Mouse (Mus musculus) ES-Bruce4 (cell line): ENCODE measurements around the gene Tpmt. TPM values are rescaled to one million over a fixed set of nuclear protein-coding genes. Genes with fewer than 3 reads are reported as not detected.

Experiments
- H3K27ac ChIP-seq: 2 replicates; pipeline ENCODE4 v1.5.1; 2012; ENCODE audit warnings: low read length, inconsistent platforms; ENCODE audit not compliant: insufficient read depth
- H3K27me3 ChIP-seq: 2 replicates; pipeline ENCODE4 v1.6.1; 2012; ENCODE audit warnings: mild to moderate bottlenecking, low read length, inconsistent platforms; ENCODE audit not compliant: control insufficient read depth, poor library complexity, insufficient read depth, severe bottlenecking
- H3K36me3 ChIP-seq: 2 replicates; pipeline ENCODE4 v1.6.1; 2012; ENCODE audit warnings: inconsistent platforms, mild to moderate bottlenecking, low read length, moderate library complexity; ENCODE audit not compliant: control insufficient read depth, poor library complexity, insufficient read depth, severe bottlenecking
- H3K4me1 ChIP-seq: one replicate; pipeline ENCODE4 v1.8.1; 2011; ENCODE audit warnings: low read length; ENCODE audit not compliant: control insufficient read depth, insufficient read depth
- H3K4me3 ChIP-seq: 2 replicates; pipeline ENCODE4 v1.5.1; 2011; ENCODE audit warnings: low read depth, mild to moderate bottlenecking, low read length
- H3K9ac ChIP-seq: 2 replicates; pipeline ENCODE4 v1.6.1; 2012; ENCODE audit warnings: low read depth, mild to moderate bottlenecking, inconsistent platforms; ENCODE audit not compliant: poor library complexity, severe bottlenecking
- H3K9me3 ChIP-seq: replicated peaks from 2 replicates; pipeline ENCODE4 v1.6.1; 2012; ENCODE audit warnings: mild to moderate bottlenecking, low read length, inconsistent platforms; ENCODE audit not compliant: control insufficient read depth, poor library complexity, insufficient read depth, severe bottlenecking
- CTCF ChIP-seq: IDR thresholded peaks from one replicate; pipeline ENCODE4 v1.8.1; 2011; ENCODE audit warnings: low read depth, low read length
- EP300 ChIP-seq: IDR thresholded peaks from 2 replicates; pipeline ENCODE4 v1.6.1; 2011; ENCODE audit warnings: low read depth, low read length; ENCODE audit not compliant: insufficient read depth
- POLR2A ChIP-seq: IDR thresholded peaks from one replicate; pipeline ENCODE4 v1.8.1; 2011; ENCODE audit warnings: low read length; ENCODE audit not compliant: insufficient read depth
- polyA plus RNA-seq: library from polyadenylated mRNA; stranded (reverse); fragments of >200 nt; gene quantifications from 2 replicates; pipeline ENCODE4 v1.2.4, GENCODE M21; 2011; ENCODE audit warnings: low read depth; ENCODE audit not compliant: missing spikeins, insufficient read depth, insufficient read length

The Tpmt gene
- polyA plus RNA-seq, 1 experiment, result 31.7 TPM

GRCm38 (mm10) chr13:47077367-47077766, 32.8 kb upstream of the Tpmt start:
- Histone ChIP-seq H3K36me3 (peaks cover 3% of the 10 kb centered on the region; the same call in 1 of the 2 replicates), H3K4me1 (no peaks in the 10 kb centered on the region)
- TF ChIP-seq CTCF (no peak), EP300 (no peak), POLR2A (no peak)

GRCm38 (mm10) chr13:47076156-47076555, 31.6 kb upstream of the Tpmt start:
- H3K4me3 ChIP-seq, result no peak overlapping the region
- H3K27me3 ChIP-seq, result no peaks in the 10 kb centered on the region
- H3K27ac ChIP-seq, result no peak overlapping the region
- TF ChIP-seq POLR2A (no peak), CTCF (no peak), EP300 (no peak)
- no peaks in the 10 kb centered on the region for H3K9me3 ChIP-seq
- H3K4me1 ChIP-seq, result no peaks in the 10 kb centered on the region
- H3K36me3 ChIP-seq, result peaks cover 1% of the 10 kb centered on the region; the same call in 1 of the 2 replicates
- no peak overlapping the region for H3K9ac ChIP-seq

More at GRCm38 (mm10) chr13:47077367-47077766, 32.8 kb upstream of the Tpmt start:
- H3K27me3 ChIP-seq, result no peaks in the 10 kb centered on the region
- H3K9me3 ChIP-seq, result no peaks in the 10 kb centered on the region
- H3K4me3 ChIP-seq, result no peak overlapping the region
- H3K27ac ChIP-seq, result no peak overlapping the region
- no peak overlapping the region for H3K9ac ChIP-seq

GRCm38 (mm10) chr13:47072484-47072883, 27.9 kb upstream of the Tpmt start:
- Histone ChIP-seq H3K9ac (no peak overlapping the region), H3K27me3 (no peaks in the 10 kb centered on the region), H3K27ac (no peak overlapping the region), H3K36me3 (no peaks in the 10 kb centered on the region), H3K4me1 (no peaks in the 10 kb centered on the region), H3K4me3 (no peak overlapping the region), H3K9me3 (no peaks in the 10 kb centered on the region)
- no peak for TF ChIP-seq EP300
- TF ChIP-seq CTCF, result no peak
- no peak for TF ChIP-seq POLR2A

GRCm38 (mm10) chr13:47071871-47072270, 27.3 kb upstream of the Tpmt start:
- Histone ChIP-seq H3K9me3 (no peaks in the 10 kb centered on the region), H3K4me1 (no peaks in the 10 kb centered on the region), H3K9ac (no peak overlapping the region), H3K27me3 (no peaks in the 10 kb centered on the region), H3K27ac (no peak overlapping the region), H3K36me3 (no peaks in the 10 kb centered on the region), H3K4me3 (no peak overlapping the region)
- TF ChIP-seq CTCF (no peak), EP300 (no peak), POLR2A (no peak)

GRCm38 (mm10) chr13:47070329-47071080, 26.0 kb upstream of the Tpmt start:
- H3K36me3 ChIP-seq, result no peaks in the 10 kb centered on the region
- TF ChIP-seq EP300, result no peak
- no peak for TF ChIP-seq CTCF
- no peak for TF ChIP-seq POLR2A

GRCm38 (mm10) chr13:47067001-47067400, 22.5 kb upstream of the Tpmt start:
- H3K9me3 ChIP-seq, result no peaks in the 10 kb centered on the region
- H3K36me3 ChIP-seq, result no peaks in the 10 kb centered on the region
- H3K9ac ChIP-seq, result no peak overlapping the region
- no peaks in the 10 kb centered on the region for H3K27me3 ChIP-seq
- H3K4me1 ChIP-seq, result no peaks in the 10 kb centered on the region
- no peak overlapping the region for H3K27ac ChIP-seq
- no peak overlapping the region for H3K4me3 ChIP-seq
- TF ChIP-seq POLR2A (no peak), CTCF (no peak), EP300 (no peak)

More at GRCm38 (mm10) chr13:47070329-47071080, 26.0 kb upstream of the Tpmt start:
- no peaks in the 10 kb centered on the region for H3K4me1 ChIP-seq
- H3K4me3 ChIP-seq, result no peak overlapping the region
- no peaks in the 10 kb centered on the region for H3K9me3 ChIP-seq
- H3K9ac ChIP-seq, result no peak overlapping the region
- no peaks in the 10 kb centered on the region for H3K27me3 ChIP-seq
- no peak overlapping the region for H3K27ac ChIP-seq
